Mouse (Mus musculus) left cerebral cortex, postnatal 10 days (tissue): Measurements from ENCODE around the gene Pycr2. TPM values are rescaled to one million over a fixed set of nuclear protein-coding genes. Genes with fewer than 3 reads are reported as not detected.
"Not testable (repeated sequence)": the region's sequence is repeated elsewhere in the genome, so short reads cannot be mapped to it uniquely, and the experiment has no call there.

ENCODE experiments used
- DNase-seq, 2 experiments: peaks; one replicate each; pipeline ENCODE4 v3.0.0; 2021 to 2022; ENCODE audit warnings: low spot score in 2 of 2, mixed read lengths in 1 of 2; ENCODE audit errors: extremely low spot score in 1 of 2
- intact Hi-C: fragments of 180-260 bp; cut with DNase I; formaldehyde crosslinking; loops from one replicate; pipeline ENCODE4 v1.15.1; 2025
- total RNA-seq, 2 experiments: library from RNA; stranded (reverse); gene quantifications; 2 replicates each; pipeline ENCODE4 v1.2.3; 2021

Gene Pycr2
- 10 to 100 TPM; 25.3 to 27.8 TPM for total RNA-seq

- intact Hi-C loops, result loop anchor here (10.0 kb wide), 1 partner anchor 201 kb away; no protein-coding TSS in a partner anchor
Measured at GRCm38 (mm10) chr1:180904039-180904814, at the start of gene Pycr2. TSS of gene Pycr2 (plus strand) at chr1:180904293.

GRCm38 (mm10) chr1:180858763-180859162, 45.3 kb upstream of the Pycr2 start:
- intact Hi-C loops, result no loop called here

More at GRCm38 (mm10) chr1:180904039-180904814, at the start of gene Pycr2:
- DNase-seq, result peak; percentile 95 to 96

GRCm38 (mm10) chr1:180860030-180860429, 44.1 kb upstream of the Pycr2 start:
- intact Hi-C loops, result loop anchor here (10.0 kb wide), 1 partner anchor 275 kb away; no protein-coding TSS in a partner anchor
- DNase-seq, result no peak

More at GRCm38 (mm10) chr1:180858763-180859162, 45.3 kb upstream of the Pycr2 start:
- DNase-seq, result no peak

DNA sequence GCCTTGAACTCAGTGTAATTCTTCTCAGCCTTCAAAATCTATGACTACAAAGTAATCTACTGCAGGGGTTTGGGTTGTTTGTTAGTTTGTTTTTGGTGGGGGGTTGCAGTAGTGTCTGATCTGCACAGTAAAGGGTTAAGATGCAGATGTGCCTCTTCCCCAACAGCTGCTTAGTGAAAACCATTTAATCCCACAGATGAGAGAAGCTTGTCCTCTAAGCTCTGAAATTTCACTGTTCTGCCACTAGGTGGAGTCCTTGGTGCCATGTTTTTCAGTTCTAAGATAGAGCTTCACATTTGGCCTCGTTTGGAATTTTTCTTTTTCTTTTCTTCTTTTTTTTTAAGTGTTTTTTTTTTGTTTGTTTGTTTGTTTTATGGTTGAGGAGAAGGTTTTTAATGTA, 40.5 kb upstream of the Pycr2 start:
- DNase-seq, result peak in 1 of 2 experiments; percentile 14
- intact Hi-C loops, result loop anchor here (10.0 kb wide), 1 partner anchor 271 kb away; no protein-coding TSS in a partner anchor

- no peak for DNase-seq
- intact Hi-C loops, result loop anchor here (10.0 kb wide), 1 partner anchor 269 kb away; no protein-coding TSS in a partner anchor
Measured at GRCm38 (mm10) chr1:180866001-180866400, 38.1 kb upstream of the Pycr2 start.

DNA sequence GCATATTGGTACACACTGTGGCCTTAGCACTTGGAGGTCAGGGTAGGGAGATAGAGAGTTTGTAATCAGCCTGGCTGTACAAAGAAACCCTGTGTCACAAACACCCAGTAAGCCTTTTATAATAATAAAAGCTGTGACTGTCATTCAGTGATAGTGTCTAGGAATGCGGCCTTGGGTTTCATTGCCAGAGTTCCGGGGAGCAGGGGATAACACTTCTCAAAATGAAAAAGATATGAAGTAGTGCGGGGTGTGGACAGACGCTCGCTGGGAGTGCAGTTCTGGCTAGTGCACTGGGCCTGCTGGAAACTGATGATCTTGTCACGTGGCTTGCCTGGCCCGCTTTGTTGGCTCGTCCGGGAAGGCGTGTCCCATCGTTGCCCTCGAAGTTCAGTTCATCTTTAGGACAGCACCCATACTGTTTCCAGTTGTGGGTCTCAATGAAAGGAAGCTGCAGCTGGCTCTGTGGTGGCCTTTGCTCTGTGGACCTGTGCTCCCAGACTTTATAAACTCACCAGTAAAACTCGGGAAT, 33.9 kb upstream of the Pycr2 start:
- intact Hi-C loops, result no loop called here
- no peak for DNase-seq

- peak in 1 of 2 experiments; percentile 41 for DNase-seq
- intact Hi-C loops, result no loop called here
Measured at GRCm38 (mm10) chr1:180873861-180874484, 30.1 kb upstream of the Pycr2 start.

DNA sequence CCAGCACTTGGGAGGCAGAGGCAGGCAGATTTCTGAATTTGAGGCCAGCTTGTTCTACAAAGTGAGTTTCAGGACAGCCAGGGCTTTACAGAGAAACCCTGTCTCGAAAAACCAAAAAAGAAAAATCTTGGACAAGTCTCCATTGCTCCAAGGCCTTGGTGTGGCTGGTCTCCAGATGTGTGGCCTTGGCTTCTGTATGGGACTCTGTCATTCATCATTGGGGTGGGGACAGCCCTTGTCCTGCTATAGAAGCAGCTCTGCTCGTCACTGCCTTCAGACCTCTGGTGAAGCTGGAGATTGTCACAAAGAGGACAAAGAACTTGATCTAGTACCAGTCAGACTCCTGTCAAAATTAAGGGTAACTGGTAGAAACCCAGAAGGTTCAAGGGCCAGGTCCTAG, 29.5 kb upstream of the Pycr2 start:
- intact Hi-C loops, result no loop called here
- no peak for DNase-seq

GRCm38 (mm10) chr1:180875126-180875525, 29.0 kb upstream of the Pycr2 start:
- intact Hi-C loops, result no loop called here

DNA sequence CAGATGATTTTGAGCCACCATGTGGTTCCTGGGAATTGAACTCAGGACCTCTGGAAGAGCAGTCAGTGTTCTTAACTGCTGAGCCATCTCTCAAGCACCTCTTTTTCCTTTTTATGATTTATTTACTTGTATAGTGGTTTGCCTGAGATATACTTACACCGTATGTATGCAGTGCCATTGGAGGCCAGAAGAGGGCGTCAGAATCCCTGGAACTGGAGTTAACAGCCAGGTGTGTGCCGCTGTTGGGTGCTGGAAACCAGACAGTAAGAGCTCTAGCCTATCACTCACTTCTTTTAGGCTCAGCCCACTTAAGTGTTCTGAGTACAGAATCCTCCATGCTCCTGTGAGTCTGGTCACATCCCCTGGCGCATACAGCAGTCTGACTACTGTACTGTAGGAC, 26.6 kb upstream of the Pycr2 start:
- intact Hi-C loops, result no loop called here
- no peak for DNase-seq

More at GRCm38 (mm10) chr1:180875126-180875525, 29.0 kb upstream of the Pycr2 start:
- DNase-seq, result no peak

GRCm38 (mm10) chr1:180881768-180882167, 22.3 kb upstream of the Pycr2 start:
- DNase-seq, result no peak
- intact Hi-C loops, result no loop called here

GRCm38 (mm10) chr1:180883731-180884130, 20.4 kb upstream of the Pycr2 start:
- no peak for DNase-seq
- intact Hi-C loops, result no loop called here

DNA sequence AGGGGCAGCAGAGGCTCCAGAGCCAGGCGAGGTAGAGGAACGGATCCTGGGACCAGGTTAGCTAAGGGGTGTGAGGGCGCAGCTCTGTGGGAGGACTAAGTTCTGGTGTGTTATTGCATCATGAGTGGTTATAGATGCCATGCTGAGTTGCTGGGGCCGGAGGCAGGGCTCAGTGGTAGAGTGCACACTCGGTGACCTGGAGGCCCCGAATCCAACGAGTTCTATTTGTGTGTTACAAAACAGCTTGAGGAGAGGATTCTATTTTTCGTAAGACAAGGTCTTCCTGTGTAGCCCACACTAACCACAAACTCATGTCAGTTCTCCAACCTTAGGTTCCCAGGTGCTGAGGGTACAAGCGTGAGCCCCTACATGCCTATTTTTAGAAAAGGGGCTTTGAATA, 19.6 kb upstream of the Pycr2 start:
- intact Hi-C loops, result no loop called here
- no peak for DNase-seq

GRCm38 (mm10) chr1:180888556-180889042, 15.5 kb upstream of the Pycr2 start:
- intact Hi-C loops, result no loop called here
- peak in 1 of 2 experiments; percentile 88 for DNase-seq

- intact Hi-C loops, result no loop called here
- DNase-seq, result no peak
Measured at GRCm38 (mm10) chr1:180889172-180889571, 14.9 kb upstream of the Pycr2 start.

- no peak for DNase-seq
- intact Hi-C loops, result no loop called here
Measured at GRCm38 (mm10) chr1:180889841-180890240, 14.3 kb upstream of the Pycr2 start.

DNA sequence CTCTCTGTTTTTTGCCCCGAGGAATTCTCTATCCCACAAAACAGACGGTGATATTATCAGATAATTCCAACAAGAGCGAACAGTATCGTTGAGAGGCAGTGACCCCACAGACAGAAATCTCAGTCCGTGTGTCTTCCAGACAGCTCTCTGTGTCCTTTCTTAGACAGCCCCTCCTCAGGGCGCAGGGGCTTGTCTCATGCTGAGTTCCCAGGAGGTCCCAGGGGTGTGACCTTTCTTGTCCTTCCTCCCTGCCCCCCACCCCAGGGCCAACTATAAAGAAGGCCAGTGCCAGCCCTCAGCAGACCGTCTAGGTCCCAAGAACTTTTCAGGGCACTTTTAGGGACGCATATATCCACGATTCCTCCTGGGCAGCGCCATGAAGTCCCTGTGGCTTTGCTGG, 11.3 kb upstream of the Pycr2 start, which contains the start of gene Lefty2:
Gene Lefty2 (plus strand): TSS at position 301 of the 400 bp plus-strand sequence.
- intact Hi-C loops, result no loop called here
- DNase-seq, result no peak

DNA sequence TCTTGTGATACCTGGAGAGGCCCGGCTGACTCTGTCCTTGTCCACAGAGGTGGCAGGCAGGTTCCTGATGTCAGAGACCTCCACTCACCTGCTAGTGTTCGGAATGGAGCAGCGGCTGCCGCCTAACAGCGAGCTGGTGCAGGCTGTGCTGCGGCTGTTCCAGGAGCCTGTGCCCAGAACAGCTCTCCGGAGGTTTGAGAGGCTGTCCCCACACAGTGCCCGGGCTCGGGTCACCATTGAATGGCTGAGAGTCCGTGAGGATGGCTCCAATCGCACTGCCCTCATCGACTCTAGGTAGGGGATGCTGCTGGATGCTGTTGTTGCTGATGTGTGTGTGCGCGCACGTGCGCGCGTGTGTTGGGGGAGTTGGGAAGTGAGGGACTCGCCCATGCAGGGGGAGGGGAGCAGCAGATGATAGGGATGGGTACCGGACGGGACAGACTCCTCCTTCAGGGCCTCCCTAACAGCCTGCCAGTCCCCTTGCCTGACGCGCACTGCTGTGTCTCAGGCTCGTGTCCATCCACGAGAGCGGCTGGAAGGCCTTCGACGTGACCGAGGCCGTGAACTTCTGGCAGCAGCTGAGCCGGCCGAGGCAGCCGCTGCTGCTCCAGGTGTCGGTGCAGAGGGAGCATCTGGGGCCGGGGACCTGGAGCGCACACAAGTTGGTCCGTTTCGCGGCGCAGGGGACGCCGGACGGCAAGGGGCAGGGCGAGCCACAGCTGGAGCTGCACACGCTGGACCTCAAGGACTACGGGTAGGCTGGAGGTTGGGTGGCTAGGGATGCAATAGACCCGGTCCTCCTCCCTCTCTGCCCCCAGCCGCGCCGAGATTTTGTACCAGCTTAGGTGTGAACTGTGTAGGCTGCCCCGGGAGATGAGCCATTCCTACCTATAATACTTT, 9.8 kb upstream of the Pycr2 start:
- DNase-seq, intact Hi-C loops: not testable (repeated sequence)
